Mouse (Mus musculus): ENCODE results near the gene Acot8.
"Not testable (repeated sequence)": the region's sequence is repeated elsewhere in the genome, so short reads cannot be mapped to it uniquely, and the experiment has no call there.

The Acot8 gene

GRCm38 (mm10) chr2:164806614-164807013, 1.9 kb upstream of the Acot8 start:
- no peak for DNase-seq

- DNase-seq: no peak
These were observed 643 bp upstream of the Acot8 start for GRCm38 (mm10) chr2:164805332-164805718.

- DNase-seq: no peak
These were observed 765 bp downstream of the Acot8 start for GRCm38 (mm10) chr2:164803921-164804313.

GRCm38 (mm10) chr2:164803201-164803920, 1.3 kb downstream of the Acot8 start:
- no peak for DNase-seq

GRCm38 (mm10) chr2:164800252-164801004, 4.3 kb downstream of the Acot8 start:
- DNase-seq: no peak

GRCm38 (mm10) chr2:164798554-164798953, 6.1 kb downstream of the Acot8 start:
- not testable (repeated sequence) for DNase-seq

- no peak for DNase-seq
These were observed 8.8 kb downstream of the Acot8 start for GRCm38 (mm10) chr2:164795868-164796267.

- peak; percentile 81 to 89 for DNase-seq
These were observed 10.4 kb downstream of the Acot8 start for GRCm38 (mm10) chr2:164794293-164794692.

GRCm38 (mm10) chr2:164793772-164794171, 10.9 kb downstream of the Acot8 start:
- DNase-seq: no peak

- DNase-seq: peak; percentile 53 to 65
These were observed 11.4 kb downstream of the Acot8 start for GRCm38 (mm10) chr2:164793236-164793635.

GRCm38 (mm10) chr2:164792400-164793190, 12.1 kb downstream of the Acot8 start:
- DNase-seq: no peak

- DNase-seq: no peak
These were observed 12.8 kb downstream of the Acot8 start for GRCm38 (mm10) chr2:164791841-164792261.

- peak; percentile 84 to 90 for DNase-seq
These were observed 14.2 kb downstream of the Acot8 start for GRCm38 (mm10) chr2:164790451-164790850.

- DNase-seq: no peak
These were observed 16.3 kb downstream of the Acot8 start for GRCm38 (mm10) chr2:164788411-164788810.

GRCm38 (mm10) chr2:164787779-164788178, 16.9 kb downstream of the Acot8 start:
- no peak for DNase-seq

GRCm38 (mm10) chr2:164787032-164787431, 17.6 kb downstream of the Acot8 start:
- DNase-seq: peak in 1 of 2 experiments; percentile 41

- peak; percentile 42 to 56 for DNase-seq
These were observed 18.2 kb downstream of the Acot8 start for GRCm38 (mm10) chr2:164786388-164786885.

- DNase-seq: peak; percentile 96 to 97
These were observed 18.9 kb downstream of the Acot8 start, which contains the start of gene Snx21 for GRCm38 (mm10) chr2:164785481-164786387. Gene Snx21, plus strand, starts transcription at chr2:164785823.

GRCm38 (mm10) chr2:164784869-164785420, 19.7 kb downstream of the Acot8 start:
- DNase-seq: no peak

GRCm38 (mm10) chr2:164783926-164784581, 20.6 kb downstream of the Acot8 start:
- DNase-seq: no peak

- DNase-seq: no peak
These were observed 22.8 kb downstream of the Acot8 start for GRCm38 (mm10) chr2:164781876-164782275.

All from lung, adult 18-20 months (tissue).